Mouse (Mus musculus) lung, adult 18-20 months (tissue): Measurements from ENCODE around the gene Thsd7a.
A peak's percentile ranks its signal among the peaks of the same experiment; 100 is the strongest.

Experiments used
- DNase-seq, 2 experiments: peaks; one replicate each; pipeline ENCODE4 v3.0.0; 2022; ENCODE audit warnings: mixed read lengths in 2 of 2

Gene Thsd7a

GRCm38 (mm10) chr6:12381136-12381778 is 368.0 kb downstream of the Thsd7a start:
- DNase-seq: peak; percentile 25 to 26

- DNase-seq: no peak
Observed at GRCm38 (mm10) chr6:12380717-12381116, 368.5 kb downstream of the Thsd7a start.

- no peak for DNase-seq
Observed at GRCm38 (mm10) chr6:12358737-12359136, 390.5 kb downstream of the Thsd7a start.

GRCm38 (mm10) chr6:12353573-12353972 is 395.6 kb downstream of the Thsd7a start:
- DNase-seq: no peak

- DNase-seq: no peak
Observed at GRCm38 (mm10) chr6:12352165-12352719, 397.0 kb downstream of the Thsd7a start.

GRCm38 (mm10) chr6:12350753-12351152 is 398.5 kb downstream of the Thsd7a start:
- DNase-seq: no peak

GRCm38 (mm10) chr6:12349105-12349759 is 400.0 kb downstream of the Thsd7a start:
- no peak for DNase-seq

GRCm38 (mm10) chr6:12348667-12349066 is 400.5 kb downstream of the Thsd7a start:
- no peak for DNase-seq

- DNase-seq: no peak
Observed at GRCm38 (mm10) chr6:12336590-12337584, 412.3 kb downstream of the Thsd7a start.

- DNase-seq: no peak
Observed at GRCm38 (mm10) chr6:12315070-12315909, 433.9 kb downstream of the Thsd7a start.

- DNase-seq: no peak
Observed at GRCm38 (mm10) chr6:12307502-12307901, 441.7 kb downstream of the Thsd7a start.

GRCm38 (mm10) chr6:12262641-12263400 is 486.4 kb downstream of the Thsd7a start:
- DNase-seq: no peak
